Mouse (Mus musculus): ENCODE results near the gene Flvcr1.

The Flvcr1 gene

DNA sequence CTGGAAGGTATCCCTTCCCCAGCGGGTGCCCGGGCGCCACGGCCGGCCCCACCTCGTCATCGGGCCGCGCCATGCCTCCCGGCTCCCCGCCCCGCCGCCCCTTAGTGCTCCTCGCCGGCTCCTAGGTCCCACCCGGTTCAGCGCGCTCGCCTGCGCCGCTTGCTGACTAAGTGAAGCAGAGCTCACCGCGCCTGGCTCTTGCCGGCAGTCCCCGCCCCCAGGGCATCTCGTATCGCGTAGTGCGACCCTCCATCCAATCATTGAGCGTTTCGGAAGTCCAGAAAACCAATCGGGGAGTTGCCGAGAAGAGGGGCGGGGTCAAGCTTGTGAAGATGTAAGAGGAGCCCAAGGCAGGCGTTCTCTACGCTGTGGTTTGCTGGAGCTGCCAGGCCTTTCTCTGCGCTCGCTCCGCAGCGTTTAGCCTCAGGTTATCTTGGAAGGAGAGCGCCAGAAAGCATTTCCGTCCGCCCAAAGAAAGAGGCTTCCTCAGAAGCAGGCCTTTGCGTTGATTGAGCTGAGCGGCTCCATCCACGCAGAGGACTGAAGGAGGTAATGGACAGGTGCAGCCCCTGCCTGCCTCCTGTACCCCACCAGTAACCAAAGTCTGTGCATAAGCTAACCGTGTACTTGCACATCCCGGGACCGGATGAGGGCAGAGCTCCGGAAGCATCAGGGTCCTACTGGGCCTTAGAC is at the start of gene Flvcr1:
TSS of gene Flvcr1 (minus strand) at position 138 of the 693 bp plus-strand sequence.
- peak; percentile 97 to 98 for DNase-seq

DNA sequence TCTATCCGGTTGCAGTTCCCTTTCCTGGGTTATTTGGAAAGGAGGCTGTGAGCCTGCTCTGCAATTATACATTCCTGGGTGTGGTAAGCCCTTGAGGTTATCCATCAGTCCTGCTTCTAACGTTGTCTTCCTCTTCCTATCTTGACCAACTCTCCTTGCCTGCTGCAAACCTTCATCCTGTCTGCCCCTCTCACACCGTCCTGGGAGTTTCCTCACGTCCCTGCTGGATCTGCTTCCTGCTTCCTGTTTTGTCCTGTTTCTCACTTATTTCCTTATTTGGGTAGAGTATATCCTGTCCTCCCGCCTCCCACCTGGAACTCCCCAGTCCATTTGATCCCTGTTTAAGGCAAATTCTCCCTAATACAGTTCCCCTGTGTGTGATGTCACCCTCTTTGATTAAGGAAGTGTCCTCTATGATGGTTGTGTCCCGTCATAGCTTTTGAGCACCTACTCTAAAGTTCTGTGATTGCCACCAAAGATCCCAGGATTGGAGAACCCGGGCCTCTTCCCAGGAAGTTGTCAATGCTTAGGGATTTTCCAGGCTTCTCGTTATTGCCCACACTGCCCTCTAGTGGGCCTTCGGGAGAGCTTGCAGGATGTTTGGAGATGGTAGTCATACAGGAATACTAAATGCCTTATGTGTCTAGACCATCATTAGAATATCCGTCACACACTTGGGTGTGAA is 49.4 kb upstream of the Flvcr1 start:
- peak; percentile 64 to 70 for DNase-seq

DNA sequence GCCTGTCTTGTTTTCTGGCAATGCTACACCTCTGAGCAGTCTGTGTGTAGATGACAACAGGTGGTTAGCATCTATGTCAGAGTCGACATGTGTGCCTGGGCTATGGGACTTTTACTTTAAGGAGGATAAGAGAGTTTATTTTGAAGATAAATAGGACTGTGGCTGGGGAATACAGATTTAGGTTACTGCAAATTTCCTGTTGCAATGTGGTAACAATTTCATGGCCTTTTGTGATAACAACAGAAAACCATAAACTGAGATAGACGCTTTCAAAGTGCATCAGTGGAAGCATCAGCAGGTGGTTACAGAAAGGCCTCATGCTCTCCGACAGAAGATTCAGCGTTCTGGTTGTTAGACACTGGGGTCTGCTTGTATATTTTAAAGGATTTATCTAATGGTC is 47.5 kb upstream of the Flvcr1 start:
- no peak for DNase-seq

DNA sequence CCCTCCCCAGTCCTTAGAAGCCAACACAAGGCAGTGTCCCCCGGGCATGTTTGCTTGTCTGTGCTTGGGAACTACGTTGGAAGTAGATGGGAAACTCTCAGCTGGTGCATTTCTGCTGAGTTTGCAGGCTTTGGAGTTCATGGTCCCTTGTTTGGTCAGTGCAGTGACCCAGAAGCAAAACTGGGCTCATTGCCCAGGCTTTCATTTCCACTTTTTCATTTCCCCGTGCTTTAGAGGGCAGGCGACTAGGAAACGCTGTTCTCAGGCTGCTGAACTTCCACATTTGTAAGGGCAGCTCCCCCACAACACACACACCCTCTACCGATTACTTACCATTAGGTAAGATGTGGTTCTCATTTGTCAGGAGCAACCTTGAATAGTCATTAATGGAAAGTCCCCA is 47.0 kb upstream of the Flvcr1 start:
- peak; percentile 88 to 89 for DNase-seq

DNA sequence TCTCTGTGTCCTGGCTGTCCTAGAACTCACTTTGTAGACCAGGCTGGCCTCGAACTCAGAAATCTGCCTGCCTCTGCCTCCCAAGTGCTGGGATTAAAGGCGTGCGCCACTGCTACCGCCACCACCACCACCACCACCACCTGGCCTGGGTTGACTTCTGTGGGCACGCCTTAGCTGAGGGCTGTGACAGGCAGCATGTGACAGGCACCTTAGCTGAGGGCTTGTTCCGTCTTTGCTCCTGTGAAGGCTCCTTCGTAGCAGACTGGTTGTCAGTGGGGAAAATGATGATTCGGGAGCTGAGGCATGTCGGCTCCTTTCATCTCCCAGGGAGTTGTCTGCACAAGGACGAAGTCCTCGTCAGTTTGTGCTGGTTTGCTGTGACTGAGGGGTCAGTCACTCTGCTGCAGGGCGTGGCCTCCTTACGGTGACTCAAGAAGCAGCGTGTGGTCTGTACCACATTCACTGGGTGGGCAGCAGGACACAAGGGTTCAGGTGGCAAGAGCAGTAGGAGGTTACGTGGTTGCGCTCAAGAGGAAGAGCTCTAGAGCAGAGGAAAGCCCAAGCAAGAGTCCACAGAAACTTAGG is 46.5 kb upstream of the Flvcr1 start:
- DNase-seq, result peak; percentile 10 to 13

DNA sequence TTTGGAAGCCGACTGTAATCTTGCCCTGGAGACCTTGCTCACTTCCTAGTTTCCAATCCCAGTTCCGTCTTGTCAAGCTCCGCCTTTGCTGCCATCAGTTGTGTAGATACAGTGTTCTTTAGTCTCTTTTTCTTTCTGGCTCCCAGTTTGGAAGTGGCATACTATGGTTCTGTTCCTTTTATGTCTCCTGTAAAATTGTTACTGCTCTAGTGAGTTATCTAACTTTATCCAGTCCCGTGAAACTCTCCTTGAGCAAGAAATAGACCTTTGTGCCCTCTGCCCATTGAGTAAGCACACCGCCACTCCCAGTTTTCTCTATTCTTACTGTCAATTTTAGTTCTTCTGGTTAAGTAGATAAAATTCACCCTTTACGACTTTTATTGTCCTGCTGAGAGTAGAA is 45.7 kb upstream of the Flvcr1 start:
- peak in 1 of 2 experiments; percentile 18 for DNase-seq

DNA sequence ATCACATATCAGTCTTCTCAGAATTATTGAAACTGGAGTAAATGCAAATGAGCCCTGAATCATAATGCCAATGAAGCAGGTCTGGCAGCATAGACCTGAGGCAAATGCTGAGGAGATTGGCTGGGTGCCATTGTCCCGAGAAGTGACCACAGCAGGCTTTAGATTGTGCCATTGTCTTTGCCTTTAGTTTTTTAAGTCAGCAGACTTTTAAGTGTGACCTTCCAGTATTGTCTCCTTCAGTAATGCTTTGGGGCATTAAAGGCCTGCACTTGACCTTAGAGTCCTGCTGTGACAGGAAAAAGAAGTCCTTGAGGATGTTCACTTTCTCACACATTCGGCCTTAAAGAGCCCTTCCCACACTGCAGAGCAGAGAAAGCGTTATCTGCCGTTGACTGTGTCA is 44.3 kb upstream of the Flvcr1 start:
- no peak for DNase-seq

DNA sequence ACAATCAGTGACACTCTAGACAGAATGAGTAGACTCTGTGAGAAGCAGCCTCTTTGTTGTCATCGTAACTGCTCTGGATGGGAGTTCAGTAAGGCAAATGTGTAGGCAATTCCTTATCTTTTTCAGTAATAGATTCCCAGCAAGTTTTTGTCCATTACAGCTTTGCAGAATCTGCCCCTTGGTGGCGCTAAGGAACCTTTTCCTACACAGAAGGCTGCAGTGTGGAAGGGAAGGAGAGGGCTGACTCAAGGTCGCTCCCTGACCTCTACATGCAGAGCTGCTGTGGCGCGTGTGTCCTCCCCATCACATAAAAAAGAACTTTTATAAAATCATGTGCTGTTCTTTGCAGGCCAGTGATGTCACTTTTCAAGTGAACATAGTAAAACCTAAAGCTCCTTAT is 42.4 kb upstream of the Flvcr1 start:
- peak in 1 of 2 experiments; percentile 23 for DNase-seq

DNA sequence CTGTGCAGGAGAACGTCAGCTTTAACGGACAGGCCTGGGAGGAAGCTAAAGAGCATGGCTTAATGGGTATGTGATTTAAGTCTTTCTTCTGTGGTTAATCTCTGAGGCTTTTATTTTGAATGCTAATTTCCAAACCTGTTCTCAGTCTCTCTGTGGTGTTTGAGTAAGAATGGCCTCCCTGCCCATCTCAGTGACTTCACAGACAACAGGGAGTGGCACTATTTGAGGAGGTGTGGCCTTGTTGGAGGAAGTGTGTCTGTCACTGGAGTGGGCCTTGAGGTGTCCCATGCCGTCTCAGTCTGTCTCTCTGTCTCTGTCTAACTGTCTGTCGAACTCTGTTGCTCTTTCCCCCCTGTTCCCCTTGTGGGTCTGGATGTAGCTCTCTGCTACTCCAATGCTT is 39.2 kb upstream of the Flvcr1 start:
- no peak for DNase-seq

DNA sequence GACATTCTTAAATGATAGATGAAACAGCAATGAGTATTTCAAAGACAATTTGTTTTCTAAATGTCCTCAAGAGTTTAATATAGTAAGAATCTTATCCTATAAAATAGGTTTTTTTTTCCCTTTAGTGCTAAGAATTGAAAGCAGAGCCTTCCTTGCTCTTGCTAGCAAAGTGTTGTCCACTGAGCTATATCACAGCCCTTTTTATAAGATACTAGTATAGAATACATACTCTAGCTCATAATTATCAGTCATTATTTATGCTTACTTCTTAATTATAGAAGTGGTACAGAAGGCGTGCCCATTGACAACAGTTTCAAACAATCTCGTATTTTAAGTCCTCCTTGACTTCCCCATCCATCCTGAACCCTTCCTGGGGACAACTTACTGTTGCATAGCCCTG is 38.6 kb upstream of the Flvcr1 start:
- DNase-seq, result no peak

DNA sequence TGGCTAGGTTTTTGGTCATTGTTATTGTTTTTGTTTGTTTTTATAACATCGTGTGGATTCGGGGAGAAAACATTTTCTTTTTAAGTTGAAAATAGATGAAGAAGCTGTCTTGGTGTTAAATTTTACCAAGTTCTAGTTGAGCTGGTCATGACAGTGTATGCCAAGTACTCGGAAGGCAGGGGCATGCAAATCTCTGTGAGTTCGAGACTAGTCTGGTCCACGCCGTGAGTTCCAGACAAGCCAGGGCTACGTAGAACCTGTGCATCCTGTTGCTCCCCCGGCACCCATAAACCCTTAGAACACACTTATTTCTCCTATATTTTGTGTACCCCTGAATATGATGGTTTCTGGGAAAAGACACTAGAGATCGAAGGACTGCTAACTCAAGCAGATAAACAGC is 37.7 kb upstream of the Flvcr1 start:
- DNase-seq, result no peak

DNA sequence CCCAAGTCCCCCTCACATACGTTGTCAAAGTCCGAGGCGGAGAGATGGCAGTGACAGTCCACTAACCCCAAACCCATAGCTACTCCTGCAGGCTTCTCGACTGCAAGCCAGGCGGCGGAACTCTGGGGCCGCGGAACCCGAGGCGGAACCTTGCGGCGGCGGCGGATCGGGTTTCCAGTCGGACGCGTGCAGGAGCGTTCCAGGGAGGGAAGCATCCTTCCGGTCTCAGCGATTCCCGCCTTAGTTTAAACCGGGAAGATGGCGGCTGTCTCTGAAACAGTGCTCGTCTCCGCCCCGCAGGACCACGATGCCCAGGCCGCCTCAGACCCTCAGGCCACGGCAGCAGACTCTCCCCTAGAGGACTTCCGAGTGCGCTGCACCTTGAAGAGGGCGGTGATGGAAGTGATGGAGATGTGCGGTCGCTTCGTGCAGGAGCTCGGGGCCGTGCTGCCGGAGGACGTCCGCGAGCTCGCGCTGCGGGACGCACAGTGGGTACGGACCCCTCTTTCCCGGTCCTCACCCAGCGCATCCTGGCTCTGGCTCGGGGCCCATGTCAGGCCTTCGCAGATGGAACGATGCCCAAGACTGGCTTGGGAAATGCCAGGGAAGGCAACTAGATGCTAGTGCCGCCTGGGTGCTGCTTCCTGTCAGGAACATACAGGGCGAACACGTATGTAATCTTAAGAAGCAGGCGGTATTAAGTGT is 37.0 kb upstream of the Flvcr1 start, which contains the start of the genes Tatdn3 and Nsl1:
TSS of gene Tatdn3 (minus strand) at position 152 of the 705 bp plus-strand sequence.
TSS of gene Nsl1 (plus strand) at position 232 of the 705 bp plus-strand sequence.
- DNase-seq, result peak; percentile 80 to 88

DNA sequence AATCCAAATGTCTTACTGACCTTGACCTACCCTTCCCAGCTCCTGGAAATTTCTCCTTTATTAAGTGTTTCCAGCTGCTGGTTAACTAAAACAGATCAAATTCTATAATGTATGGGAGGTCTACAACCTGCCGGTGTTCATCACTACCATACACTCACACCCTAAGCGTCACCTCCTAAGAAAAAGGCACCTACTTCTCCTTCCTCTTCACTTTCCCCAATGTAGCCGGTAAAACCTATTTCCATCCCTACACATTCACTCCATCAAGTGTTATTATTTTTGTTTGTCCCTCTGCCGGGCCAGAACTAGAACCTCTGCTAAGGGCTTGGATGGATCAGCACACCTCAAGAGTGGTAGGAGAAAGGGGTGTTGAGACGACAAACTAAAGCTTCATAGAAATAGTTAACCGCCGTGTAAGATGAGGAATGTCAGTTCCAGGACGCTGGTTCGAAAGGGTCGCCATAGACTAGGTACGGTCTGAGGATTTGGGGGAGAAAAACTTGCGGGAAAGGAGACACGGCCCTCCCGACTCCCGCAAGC is 36.4 kb upstream of the Flvcr1 start:
- DNase-seq, result no peak

DNA sequence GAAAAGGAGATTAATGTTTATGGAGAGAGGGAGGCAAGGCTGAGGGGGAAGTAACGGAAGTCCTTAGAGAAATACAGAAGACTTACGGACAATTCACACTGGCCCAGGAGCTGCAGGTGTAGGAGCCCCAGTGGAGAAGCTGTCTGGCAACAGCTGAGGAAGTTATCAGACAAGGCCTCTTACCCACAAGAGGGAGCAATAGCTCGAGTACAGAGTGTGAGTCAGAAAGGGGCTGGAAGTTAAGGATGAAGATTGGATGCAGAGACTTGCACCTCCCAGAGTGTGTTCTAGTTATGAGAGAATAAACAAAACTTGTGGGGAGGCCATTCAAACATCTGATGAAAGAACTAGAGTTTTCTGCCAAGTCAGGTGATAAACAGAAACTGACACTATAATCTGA is 31.5 kb upstream of the Flvcr1 start:
- no peak for DNase-seq

DNA sequence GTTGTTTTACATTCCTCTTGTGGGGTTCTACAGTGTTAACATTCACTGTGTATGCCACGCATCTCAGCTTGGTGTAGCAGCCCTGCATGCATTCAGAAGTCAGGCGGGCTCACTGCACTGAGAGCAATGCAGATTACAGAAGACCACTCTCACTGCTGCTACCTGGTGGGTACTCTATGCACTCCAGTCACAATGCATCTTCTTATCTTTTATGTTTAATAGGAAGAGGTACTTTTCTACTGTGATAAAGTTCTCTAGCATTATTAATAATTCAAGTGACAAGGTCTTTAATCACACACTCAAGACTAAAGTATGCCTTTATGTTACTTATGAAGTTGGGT is 29.5 kb upstream of the Flvcr1 start:
- no peak for DNase-seq

DNA sequence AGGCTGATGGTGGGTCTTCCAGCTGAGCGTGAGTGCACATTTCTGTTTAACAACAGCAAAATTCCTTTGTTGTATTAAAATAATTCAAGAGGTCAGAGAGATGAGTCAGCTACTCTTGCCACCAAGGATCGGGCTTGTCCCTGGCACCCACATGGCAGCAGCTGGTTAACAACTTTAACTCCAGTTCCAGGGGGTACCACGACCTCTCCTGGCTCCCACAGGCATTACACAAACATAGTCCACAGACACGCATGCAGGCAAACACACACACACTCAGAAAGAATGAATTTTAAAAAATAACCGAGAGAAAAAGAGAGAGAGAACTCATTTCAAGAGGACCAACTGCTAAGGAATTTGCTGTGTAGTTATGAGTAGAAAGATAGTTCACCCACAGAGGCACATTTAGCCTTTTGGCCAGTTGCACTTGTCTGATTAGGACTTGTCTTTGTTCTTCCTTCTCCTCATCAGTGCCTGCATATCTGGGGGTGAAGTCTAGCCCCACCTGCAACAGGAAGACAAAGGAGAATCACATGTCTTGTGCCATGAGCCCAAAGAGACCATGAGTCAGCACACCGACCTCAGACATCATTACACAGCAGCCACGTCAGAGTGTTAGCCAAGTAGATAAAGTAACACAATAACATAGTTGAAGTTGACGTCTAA is 29.0 kb upstream of the Flvcr1 start:
- DNase-seq, result no peak

DNA sequence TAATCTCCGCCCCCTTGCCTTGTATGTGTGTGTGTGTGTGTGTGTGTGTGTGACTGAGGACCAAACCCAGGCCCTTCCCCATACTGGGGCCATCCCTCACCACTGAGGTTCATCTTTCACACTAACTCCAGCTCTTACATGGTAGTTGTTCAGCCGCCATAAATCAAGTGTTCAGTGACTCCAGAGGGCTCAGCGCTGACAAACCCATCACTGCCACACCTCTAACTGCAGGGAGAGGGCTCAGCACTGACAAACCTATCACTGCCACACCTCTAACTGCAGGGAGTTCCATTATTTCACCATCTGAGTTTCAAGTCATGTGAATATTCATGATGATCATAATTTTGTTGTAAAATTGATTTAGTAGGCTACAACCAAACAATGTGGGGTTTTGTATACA is 27.6 kb upstream of the Flvcr1 start:
- no peak for DNase-seq

DNA sequence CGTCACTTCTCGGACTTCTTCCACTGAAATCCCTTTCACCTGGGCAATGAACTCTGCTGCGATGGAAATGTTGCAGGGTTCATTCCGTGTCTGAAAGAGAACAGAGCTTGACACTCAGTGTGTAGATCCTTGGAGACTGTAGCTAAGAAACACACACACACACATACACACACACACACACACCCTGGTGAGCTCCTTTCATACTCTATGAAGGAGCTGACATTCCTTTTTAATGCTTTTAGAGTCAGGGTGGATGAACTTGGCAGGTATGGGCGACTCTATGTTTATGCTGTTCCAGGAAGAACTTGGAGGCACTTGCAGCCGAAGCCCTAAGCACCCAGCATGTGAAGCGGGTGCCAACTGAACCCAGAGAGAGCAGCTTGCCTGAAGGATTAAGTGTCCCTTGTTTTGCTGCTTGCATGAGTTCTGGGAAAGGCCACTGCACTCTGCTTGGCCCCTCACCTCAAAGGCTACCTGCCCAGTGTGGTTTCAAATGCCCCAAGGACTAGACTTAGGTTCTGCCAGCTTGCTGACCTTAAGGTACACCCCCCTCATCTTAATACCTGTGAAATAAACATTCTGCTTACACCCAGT is 20.4 kb upstream of the Flvcr1 start:
- DNase-seq, result peak; percentile 16 to 26

DNA sequence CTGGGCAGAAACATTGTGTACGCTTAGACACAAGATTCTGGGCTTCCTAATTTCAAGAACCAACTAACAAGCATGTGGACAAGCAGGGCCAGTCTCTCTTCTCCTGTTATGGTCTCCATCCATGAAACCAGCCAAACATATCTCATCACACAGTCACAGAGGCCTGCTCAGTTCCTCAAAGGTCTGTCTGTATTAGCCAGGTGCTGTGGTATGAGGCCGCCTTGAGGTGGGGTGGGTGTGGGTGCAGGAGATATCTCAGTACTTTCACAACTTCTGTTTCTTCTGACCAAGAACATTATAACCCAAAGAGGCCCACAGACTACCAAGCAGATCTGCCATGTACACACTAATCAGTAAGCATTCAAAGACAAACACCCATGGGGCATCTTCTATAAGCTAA is 19.3 kb upstream of the Flvcr1 start:
- no peak for DNase-seq

DNA sequence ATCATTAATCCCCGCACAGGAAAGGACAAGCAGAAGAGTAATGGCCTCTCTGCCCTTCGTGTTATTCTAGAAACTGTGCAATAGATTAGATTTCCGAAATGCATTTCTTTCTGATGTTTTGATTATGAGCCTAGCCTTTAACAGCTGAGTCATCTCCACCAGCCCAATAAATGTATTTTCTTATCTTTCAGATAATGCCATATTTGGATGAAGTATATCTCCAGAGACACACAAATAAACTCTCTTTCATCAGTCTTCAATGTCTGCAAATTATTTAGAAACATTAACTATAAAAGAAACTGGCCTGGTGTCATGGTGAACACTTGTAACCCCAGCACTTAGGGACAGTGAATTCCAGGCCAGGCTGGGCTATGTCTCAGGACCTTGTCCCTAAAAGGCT is 16.7 kb upstream of the Flvcr1 start:
- no peak for DNase-seq

DNA sequence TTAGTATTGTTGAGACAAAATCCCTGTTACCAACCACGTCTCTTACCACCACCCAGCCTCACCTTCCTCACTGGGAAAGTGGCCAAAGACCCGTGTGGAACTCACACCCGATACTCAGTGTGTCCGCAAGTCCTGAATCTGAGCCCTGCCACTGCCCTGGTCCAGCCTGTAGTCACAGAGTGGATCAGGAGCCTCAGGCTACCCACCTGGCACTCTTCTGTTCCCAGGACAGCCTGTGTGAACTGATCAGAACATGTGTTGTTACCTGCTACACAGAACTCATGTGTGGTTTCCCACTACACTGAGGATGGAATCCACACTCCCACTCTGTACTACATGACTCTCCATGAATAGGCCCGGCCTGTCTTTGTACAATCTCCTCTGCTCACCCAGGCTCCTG is 16.1 kb upstream of the Flvcr1 start:
- no peak for DNase-seq

DNA sequence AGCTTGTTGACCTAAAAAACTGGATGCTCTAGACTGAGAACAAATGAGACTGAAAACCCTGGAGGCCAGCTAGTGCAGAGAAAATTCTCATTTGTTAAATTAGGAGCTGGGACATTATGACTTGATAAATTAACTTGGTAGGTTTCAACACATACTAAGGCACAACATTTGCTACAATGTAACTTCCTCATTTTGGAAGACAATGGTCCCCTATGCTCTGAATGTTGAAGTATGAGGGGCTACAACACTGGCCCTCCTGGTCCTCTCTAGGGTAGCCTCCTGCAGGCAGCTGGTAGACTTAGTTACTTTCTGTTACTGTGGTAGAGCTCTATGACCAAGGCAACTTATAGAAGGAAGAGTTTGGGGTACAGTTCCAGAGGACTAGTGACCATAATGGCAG is 15.4 kb upstream of the Flvcr1 start:
- DNase-seq, result no peak
